Mouse (Mus musculus) midbrain, embryonic 10.5 days (tissue): ENCODE measurements at regions not wholly inside any gene's neighbourhood (a gene's known extent, or its start where the extent isn't known, plus 50 kb on each side); places are given as distances from the start of the nearest gene placed in this dataset.

Source experiments
- DNase-seq: peaks from one replicate; pipeline ENCODE4 v3.0.0-alpha.2; 2017; ENCODE audit warnings: low spot score
- H3K27ac ChIP-seq: fragments of 300-500 bp; sonication (generic); replicated peaks from 2 replicates; pipeline ENCODE4 v1.5.1; 2016; ENCODE audit warnings: mild to moderate bottlenecking
- H3K27me3 ChIP-seq: fragments of 300-500 bp; sonication (generic); 2 replicates; pipeline ENCODE4 v1.6.1; 2016; ENCODE audit warnings: low read depth, mild to moderate bottlenecking; ENCODE audit not compliant: poor library complexity, severe bottlenecking
- H3K36me3 ChIP-seq: fragments of 300-500 bp; sonication (generic); 2 replicates; pipeline ENCODE4 v1.6.1; 2016; ENCODE audit warnings: mild to moderate bottlenecking, moderate library complexity
- H3K4me1 ChIP-seq: fragments of 300-500 bp; sonication (generic); 2 replicates; pipeline ENCODE4 v1.6.1; 2016
- H3K4me3 ChIP-seq: fragments of 300-500 bp; sonication (generic); 2 replicates; pipeline ENCODE4 v1.5.1; 2016; ENCODE audit warnings: mild to moderate bottlenecking, moderate library complexity
- H3K9me3 ChIP-seq: fragments of 300-500 bp; sonication (generic); replicated peaks from 2 replicates; pipeline ENCODE4 v1.6.1; 2016; ENCODE audit warnings: mild to moderate bottlenecking
- WGBS: fragments of 180-500 bp; shearing (Covaris S2); methylation state at CpG from one replicate; pipeline ENCODE4 v1.1.7; 2016; 5-methylcytosine and 5-hydroxymethylcytosine counted together

- H3K27me3 ChIP-seq, result no peaks in the 10 kb centered on the region
- H3K27ac ChIP-seq, result no peak overlapping the region
- no peaks in the 10 kb centered on the region for H3K36me3 ChIP-seq
- no peak overlapping the region for H3K4me3 ChIP-seq
- no peaks in the 10 kb centered on the region for H3K9me3 ChIP-seq
- peaks cover 21% of the 10 kb centered on the region for H3K4me1 ChIP-seq
- no peak for DNase-seq
- WGBS, result 78% methylated on average over 1 of the region's 1 CpGs
Observed at GRCm38 (mm10) chr3:65443701-65444100, 51.3 kb upstream of the Ssr3 start.

GRCm38 (mm10) chr3:65442946-65443345 is 50.5 kb upstream of the Ssr3 start:
- H3K9me3 ChIP-seq, result no peaks in the 10 kb centered on the region
- no peak overlapping the region for H3K27ac ChIP-seq
- DNase-seq, result no peak
- H3K36me3 ChIP-seq, result no peaks in the 10 kb centered on the region
- no peak overlapping the region for H3K4me3 ChIP-seq
- peaks cover 21% of the 10 kb centered on the region for H3K4me1 ChIP-seq
- H3K27me3 ChIP-seq, result no peaks in the 10 kb centered on the region
- 79% methylated on average over 8 of the region's 8 CpGs for WGBS

- no peaks in the 10 kb centered on the region for H3K36me3 ChIP-seq
- no peak overlapping the region for H3K4me3 ChIP-seq
- 82% methylated on average over 4 of the region's 4 CpGs for WGBS
- peaks cover 21% of the 10 kb centered on the region for H3K4me1 ChIP-seq
- H3K9me3 ChIP-seq, result no peaks in the 10 kb centered on the region
- no peak for DNase-seq
- no peak overlapping the region for H3K27ac ChIP-seq
- H3K27me3 ChIP-seq, result no peaks in the 10 kb centered on the region
Observed at GRCm38 (mm10) chr3:65442269-65442668, 49.8 kb upstream of the Ssr3 start.
